Mouse (Mus musculus): ENCODE results near the gene Cul9. TPM values are rescaled to one million over a fixed set of nuclear protein-coding genes. Genes with fewer than 3 reads are reported as not detected.
"Not testable (repeated sequence)": the region's sequence is repeated elsewhere in the genome, so short reads cannot be mapped to it uniquely, and the experiment has no call there.

Gene Cul9
- polyA plus RNA-seq, 1 experiment, result not detected

- Histone ChIP-seq H3K4me1 (ENCODE audit: control insufficient read depth, insufficient read depth, low read length) (no peaks in the 10 kb centered on the region), H3K4me3 (ENCODE audit: insufficient read depth, low read depth, low read length) (no peak overlapping the region), H3K27ac (ENCODE audit: insufficient read depth, low read depth, low read length) (no peak overlapping the region)
- WGBS, result 96% methylated on average over 8 of the region's 8 CpGs
- TF ChIP-seq POLR2A (IDR thresholded peaks at IDR 0.05; ENCODE audit: insufficient read depth, low read depth, low read length) (no peak), CTCF (IDR thresholded peaks at IDR 0.05; ENCODE audit: insufficient read depth, low read depth, low read length) (no peak)
Measured at GRCm38 (mm10) chr17:46586327-46586726, 40.1 kb upstream of the Cul9 start.

- TF ChIP-seq POLR2A (IDR thresholded peaks at IDR 0.05; ENCODE audit: insufficient read depth, low read depth, low read length) (no peak), CTCF (IDR thresholded peaks at IDR 0.05; ENCODE audit: insufficient read depth, low read depth, low read length) (no peak)
- no peak overlapping the region for H3K27ac ChIP-seq (ENCODE audit: insufficient read depth, low read depth, low read length)
- H3K4me3 ChIP-seq (ENCODE audit: insufficient read depth, low read depth, low read length), result no peak overlapping the region
- WGBS, result 84% methylated on average over 5 of the region's 5 CpGs
- no peaks in the 10 kb centered on the region; the same call in 1 of the 2 replicates for H3K4me1 ChIP-seq (ENCODE audit: control insufficient read depth, insufficient read depth, low read length)
Measured at GRCm38 (mm10) chr17:46578650-46579049, 32.5 kb upstream of the Cul9 start.

- Histone ChIP-seq H3K27ac (ENCODE audit: insufficient read depth, low read depth, low read length) (no peak overlapping the region), H3K4me1 (ENCODE audit: control insufficient read depth, insufficient read depth, low read length) (no peaks in the 10 kb centered on the region; the same call in 1 of the 2 replicates), H3K4me3 (ENCODE audit: insufficient read depth, low read depth, low read length) (no peak overlapping the region)
- peak; percentile 35; the same call in 1 of the 2 replicates for TF ChIP-seq CTCF (IDR thresholded peaks at IDR 0.05; ENCODE audit: insufficient read depth, low read depth, low read length)
- no peak for TF ChIP-seq POLR2A (IDR thresholded peaks at IDR 0.05; ENCODE audit: insufficient read depth, low read depth, low read length)
- 90% methylated on average over 13 of the region's 13 CpGs for WGBS
Measured at GRCm38 (mm10) chr17:46576070-46576469, 29.9 kb upstream of the Cul9 start.

DNA sequence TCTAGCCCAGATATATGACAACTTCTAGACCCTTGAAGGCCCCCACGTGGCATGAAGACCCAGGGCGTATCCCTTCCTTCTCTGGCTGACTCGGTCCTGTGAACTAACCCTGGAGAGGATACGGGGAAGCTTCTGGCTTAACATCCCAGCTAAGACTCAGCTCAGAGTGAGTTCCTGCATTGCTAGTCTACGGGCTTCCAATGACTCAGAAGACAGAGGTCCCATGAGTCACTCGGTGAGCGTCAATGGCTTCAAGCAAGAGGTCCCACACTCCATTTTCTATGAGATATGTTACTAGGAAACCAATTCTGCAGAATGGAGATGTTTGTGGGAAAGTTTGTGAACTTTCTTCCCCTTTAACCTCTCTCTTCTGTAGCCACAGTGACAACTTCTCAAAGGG is 28.3 kb upstream of the Cul9 start:
- Histone ChIP-seq H3K27ac (ENCODE audit: insufficient read depth, low read depth, low read length) (no peak overlapping the region), H3K4me1 (ENCODE audit: control insufficient read depth, insufficient read depth, low read length) (no peaks in the 10 kb centered on the region; the same call in 1 of the 2 replicates), H3K4me3 (ENCODE audit: insufficient read depth, low read depth, low read length) (no peak overlapping the region)
- WGBS, result 73% methylated on average over 7 of the region's 7 CpGs
- TF ChIP-seq CTCF (IDR thresholded peaks at IDR 0.05; ENCODE audit: insufficient read depth, low read depth, low read length) (no peak), POLR2A (IDR thresholded peaks at IDR 0.05; ENCODE audit: insufficient read depth, low read depth, low read length) (no peak)

DNA sequence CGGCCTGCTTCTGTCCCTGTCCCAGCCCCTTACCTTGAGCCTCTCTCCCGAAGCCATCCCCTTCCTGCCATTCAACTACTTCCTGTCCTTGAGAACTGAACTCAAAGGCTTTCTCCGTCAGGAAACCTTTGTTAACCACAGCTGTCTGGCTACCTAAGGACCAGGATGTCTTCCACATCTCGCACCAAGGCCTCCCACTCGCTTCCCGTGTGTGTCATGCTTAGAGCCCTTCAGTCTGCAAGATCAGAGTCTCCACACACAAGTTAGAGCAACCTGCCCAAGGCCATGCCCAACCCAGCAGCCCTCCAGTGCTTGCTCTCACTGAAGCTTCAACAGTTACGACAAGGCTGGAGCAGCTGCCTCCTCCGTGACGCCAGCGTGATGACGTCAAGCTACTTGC is 24.8 kb upstream of the Cul9 start:
- no peaks in the 10 kb centered on the region; the same call in 1 of the 2 replicates for H3K4me1 ChIP-seq (ENCODE audit: control insufficient read depth, insufficient read depth, low read length)
- WGBS, result 93% methylated on average over 11 of the region's 11 CpGs
- TF ChIP-seq POLR2A (IDR thresholded peaks at IDR 0.05; ENCODE audit: insufficient read depth, low read depth, low read length), result no peak
- TF ChIP-seq CTCF (IDR thresholded peaks at IDR 0.05; ENCODE audit: insufficient read depth, low read depth, low read length), result no peak
- no peak overlapping the region for H3K4me3 ChIP-seq (ENCODE audit: insufficient read depth, low read depth, low read length)
- no peak overlapping the region for H3K27ac ChIP-seq (ENCODE audit: insufficient read depth, low read depth, low read length)

GRCm38 (mm10) chr17:46559146-46559545 is 13.0 kb upstream of the Cul9 start:
- H3K27ac ChIP-seq (ENCODE audit: insufficient read depth, low read depth, low read length), result no peak overlapping the region
- peaks cover 7% of the 10 kb centered on the region; the same call in 1 of the 2 replicates for H3K4me1 ChIP-seq (ENCODE audit: control insufficient read depth, insufficient read depth, low read length)
- 89% methylated on average over 6 of the region's 6 CpGs for WGBS
- TF ChIP-seq CTCF (IDR thresholded peaks at IDR 0.05; ENCODE audit: insufficient read depth, low read depth, low read length) (no peak), POLR2A (IDR thresholded peaks at IDR 0.05; ENCODE audit: insufficient read depth, low read depth, low read length) (no peak)
- H3K4me3 ChIP-seq (ENCODE audit: insufficient read depth, low read depth, low read length), result no peak overlapping the region

GRCm38 (mm10) chr17:46558151-46558550 is 12.0 kb upstream of the Cul9 start:
- Histone ChIP-seq H3K4me1 (ENCODE audit: control insufficient read depth, insufficient read depth, low read length) (peaks cover 13% of the 10 kb centered on the region), H3K4me3 (ENCODE audit: insufficient read depth, low read depth, low read length) (no peak overlapping the region), H3K27ac (ENCODE audit: insufficient read depth, low read depth, low read length) (no peak overlapping the region)
- no peak for TF ChIP-seq POLR2A (IDR thresholded peaks at IDR 0.05; ENCODE audit: insufficient read depth, low read depth, low read length)
- TF ChIP-seq CTCF (IDR thresholded peaks at IDR 0.05; ENCODE audit: insufficient read depth, low read depth, low read length), result no peak
- 91% methylated on average over 5 of the region's 5 CpGs for whole genome bisulfite sequencing

GRCm38 (mm10) chr17:46557321-46557720 is 11.1 kb upstream of the Cul9 start:
- not testable (repeated sequence) for H3K4me3 ChIP-seq (ENCODE audit: insufficient read depth, low read depth, low read length); H3K27ac ChIP-seq (ENCODE audit: insufficient read depth, low read depth, low read length)
- H3K4me1 ChIP-seq (ENCODE audit: control insufficient read depth, insufficient read depth, low read length), result peaks cover 19% of the 10 kb centered on the region

DNA sequence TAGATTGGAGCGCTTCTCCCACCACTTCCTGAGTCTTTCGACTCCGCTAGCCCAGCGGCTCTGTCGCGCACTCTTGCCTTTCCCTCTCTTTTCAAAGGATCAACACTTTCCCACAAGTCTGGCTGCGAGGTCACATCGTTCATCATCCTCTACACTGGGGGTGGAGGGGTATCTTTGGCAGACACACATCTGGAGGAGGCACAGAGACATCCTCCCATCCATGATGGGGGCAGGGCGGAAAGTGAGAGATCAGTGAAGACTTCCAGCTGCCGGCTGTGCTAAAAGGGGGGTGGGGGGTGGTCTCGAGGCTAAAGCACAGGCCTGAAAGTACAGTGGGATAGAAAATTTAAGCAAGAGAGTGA is 10.4 kb upstream of the Cul9 start:
- peak overlapping the region; percentile 61 for H3K27ac ChIP-seq (ENCODE audit: insufficient read depth, low read depth, low read length)
- peaks cover 21% of the 10 kb centered on the region for H3K4me1 ChIP-seq (ENCODE audit: control insufficient read depth, insufficient read depth, low read length)
- no peak for TF ChIP-seq CTCF (IDR thresholded peaks at IDR 0.05; ENCODE audit: insufficient read depth, low read depth, low read length)
- TF ChIP-seq POLR2A (IDR thresholded peaks at IDR 0.05; ENCODE audit: insufficient read depth, low read depth, low read length), result no peak
- H3K4me3 ChIP-seq (ENCODE audit: insufficient read depth, low read depth, low read length), result peak overlapping the region; percentile 56
- 0% methylated on average over 11 of the region's 11 CpGs for WGBS
